Mouse (Mus musculus): ENCODE results near the gene Nhej1.

Nhej1 gene

DNA sequence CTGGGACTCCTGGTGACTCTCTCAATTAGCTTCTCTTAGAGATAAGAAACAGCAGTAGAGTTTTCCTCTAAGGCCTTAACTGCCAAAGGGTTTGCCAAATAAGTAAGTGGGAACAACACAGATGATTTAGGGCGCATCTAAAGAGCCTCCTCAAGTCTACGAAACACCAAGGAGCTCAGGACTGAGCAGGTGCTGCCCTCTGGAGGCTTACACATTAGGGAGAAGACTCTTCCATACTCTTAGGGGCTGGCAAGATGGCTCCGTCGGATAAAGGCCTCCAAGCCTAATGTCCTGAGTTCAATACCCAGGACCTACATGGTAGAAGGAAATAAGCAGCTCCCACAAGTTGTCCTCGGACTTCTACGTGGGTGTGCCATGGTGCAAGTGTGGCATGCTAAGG is 151.4 kb downstream of the Nhej1 start:
- DNase-seq (ENCODE audit: low spot score) = no peak

DNA sequence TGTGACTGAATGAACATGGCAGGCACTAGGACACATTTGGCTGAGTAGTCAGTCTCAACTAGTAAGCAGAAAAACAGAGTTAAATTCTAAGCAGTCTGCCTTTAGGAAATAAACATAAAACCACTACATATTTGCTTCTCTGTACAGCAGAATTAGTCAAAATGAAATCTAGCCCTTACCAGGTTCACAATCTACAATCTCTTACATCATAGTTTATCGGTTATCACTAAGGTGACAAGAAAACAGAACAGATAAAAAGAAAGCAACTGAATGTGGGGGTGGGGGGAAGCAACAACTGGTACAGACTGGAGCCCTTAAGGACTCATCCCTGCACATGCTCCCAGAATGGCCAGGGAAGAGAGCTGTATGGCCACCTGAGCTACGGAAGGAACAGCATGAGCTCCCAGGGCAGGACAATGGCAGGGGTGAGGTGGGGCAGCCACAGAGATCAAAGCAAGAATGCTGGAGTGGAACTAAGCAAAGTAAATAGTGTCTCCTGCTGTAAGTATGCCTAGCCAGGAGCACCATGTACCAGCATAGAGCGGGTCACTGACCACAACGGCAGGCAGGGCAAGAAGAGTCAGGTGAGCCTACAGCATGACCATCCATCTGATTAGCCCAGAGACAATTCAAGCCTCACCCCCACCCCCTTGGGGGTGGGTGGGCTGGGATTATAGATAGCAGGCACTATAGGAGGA is 153.5 kb downstream of the Nhej1 start:
- peak; percentile 15 for DNase-seq (ENCODE audit: low spot score)

DNA sequence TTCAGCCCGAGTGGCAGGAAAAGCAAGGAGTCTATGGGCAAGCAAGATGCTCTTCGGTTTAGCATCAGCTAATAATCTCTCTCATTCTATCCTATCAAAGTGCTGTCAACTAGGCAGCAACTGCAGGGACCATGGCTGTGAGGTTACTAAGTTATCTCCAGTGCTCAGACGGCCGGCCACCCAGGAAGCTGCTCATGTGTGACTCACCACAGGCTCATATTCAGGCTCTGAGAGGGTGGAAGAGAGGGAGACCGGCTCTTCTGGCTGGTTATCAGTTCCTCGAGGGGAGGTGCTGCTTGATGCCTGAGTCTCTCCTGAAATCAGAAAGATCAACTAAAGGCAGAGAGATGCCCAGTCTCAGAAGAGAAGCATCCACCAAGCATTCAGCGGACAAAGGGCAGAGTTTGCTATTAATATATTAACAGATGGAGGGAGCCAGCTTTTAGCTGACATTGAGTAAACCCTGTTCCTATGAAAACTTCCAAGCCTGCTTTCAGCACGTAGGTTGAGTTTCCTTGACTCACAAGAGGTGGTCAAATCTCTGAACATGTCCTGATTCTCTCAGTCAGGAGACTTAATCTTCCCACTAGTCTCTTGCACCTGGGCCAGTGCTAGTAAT is 156.9 kb downstream of the Nhej1 start:
- DNase-seq (ENCODE audit: low spot score) = no peak

DNA sequence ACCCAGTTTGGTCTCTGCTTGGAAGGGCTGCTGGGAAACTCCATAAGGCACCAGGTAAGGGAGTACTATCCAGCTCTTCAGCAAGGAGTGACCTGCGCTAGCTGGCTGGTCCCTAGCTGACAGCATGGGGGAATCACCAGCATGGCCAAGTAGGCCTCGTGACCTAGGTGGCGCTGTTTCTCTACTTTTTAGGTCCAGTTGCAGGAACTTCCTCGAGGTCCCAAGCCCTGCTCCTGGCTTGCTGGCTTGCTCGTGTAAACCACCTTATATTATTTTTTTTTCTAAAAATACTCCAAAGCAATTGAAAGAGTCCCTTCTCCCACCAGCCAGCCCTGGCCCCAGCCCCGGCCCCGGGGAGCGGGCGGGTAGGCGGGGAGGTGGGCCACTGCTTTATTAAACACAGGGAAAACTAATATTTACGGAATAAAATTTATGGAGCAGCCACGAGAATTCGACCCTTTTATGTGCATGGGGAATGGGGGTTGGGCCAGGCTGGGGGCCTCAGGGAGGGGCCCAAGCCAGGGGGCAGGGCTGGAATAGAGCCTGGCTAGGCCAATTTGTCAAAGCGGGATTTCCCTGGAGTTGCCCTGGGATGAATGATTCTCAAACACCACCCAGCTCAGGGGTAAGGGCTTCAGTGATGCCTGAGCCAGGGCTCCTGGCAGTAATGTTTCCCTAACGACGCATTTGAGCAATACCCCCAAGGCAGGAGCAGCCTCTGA is 160.3 kb downstream of the Nhej1 start:
- DNase-seq (ENCODE audit: low spot score) = peak; percentile 81

DNA sequence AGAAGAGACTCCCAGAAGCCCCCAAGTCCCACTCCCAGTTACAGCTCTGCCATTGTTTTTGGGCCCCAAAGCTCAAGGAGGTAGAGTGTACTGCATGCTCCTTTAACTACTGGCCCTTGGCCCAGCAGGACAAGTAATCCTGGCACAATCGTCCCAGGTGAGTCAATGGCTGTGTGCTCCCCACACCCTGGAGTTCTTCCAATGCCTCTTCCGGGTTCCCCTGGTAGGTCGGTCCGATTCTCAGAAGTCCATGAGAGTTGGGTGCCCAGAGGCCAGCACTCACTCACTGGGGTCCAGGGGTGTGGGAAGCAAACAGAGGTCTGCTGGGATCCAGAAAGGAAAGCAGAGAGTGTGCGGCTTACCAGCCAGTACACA is 162.2 kb downstream of the Nhej1 start:
- DNase-seq (ENCODE audit: low spot score) = no peak

DNA sequence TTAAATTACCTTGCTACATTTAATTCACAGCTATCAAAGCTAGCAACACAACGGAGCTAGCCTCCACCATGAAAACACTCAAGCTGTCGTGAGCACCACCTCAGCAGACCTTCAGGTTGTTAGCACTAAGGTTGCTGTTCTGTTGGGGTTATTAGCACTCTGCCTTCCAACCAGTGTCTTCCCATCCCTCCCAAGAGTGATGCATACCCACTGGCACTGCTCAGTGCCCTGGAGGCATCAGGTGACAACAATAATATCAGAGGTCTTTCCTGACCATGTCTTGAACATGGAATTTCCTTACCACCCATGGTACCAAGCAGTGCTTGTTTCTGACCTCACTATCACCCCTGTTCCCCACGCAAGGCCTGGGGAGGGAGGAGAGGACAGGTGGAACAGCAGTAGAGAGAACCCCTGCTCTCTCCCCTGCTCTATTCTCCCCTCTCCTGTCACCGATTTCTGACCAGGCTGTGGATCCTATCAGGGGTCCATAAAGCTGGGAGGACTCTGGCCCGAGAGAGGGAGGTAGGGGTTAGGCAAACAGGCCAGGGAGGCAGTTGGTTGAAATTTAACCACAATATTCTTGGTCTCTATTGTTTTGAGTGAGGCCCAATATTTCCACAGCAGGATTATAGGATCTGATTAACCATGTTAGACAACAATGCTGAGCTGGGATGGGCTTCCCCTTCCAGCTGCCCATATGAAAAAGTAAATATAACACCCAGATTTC is 162.7 kb downstream of the Nhej1 start:
- no peak for DNase-seq (ENCODE audit: low spot score)

DNA sequence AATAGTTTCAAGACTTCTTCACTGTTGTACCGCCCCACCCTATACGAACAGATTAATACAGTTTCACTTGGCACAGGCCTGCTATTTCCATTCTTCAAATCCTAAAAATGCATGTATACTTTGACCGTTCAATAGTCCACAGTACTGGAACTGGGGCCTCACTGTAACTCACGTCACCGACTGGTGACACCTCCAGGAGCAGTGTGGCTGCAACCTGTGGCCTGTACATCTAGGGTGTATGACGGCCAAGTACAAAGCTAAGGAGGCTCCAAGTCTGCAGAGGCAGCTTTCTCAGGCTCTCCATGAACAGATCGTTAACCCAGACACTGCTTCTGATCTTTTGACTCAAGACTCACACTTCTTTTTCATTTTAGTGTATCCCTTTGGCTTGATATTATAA is 163.3 kb downstream of the Nhej1 start:
- no peak for DNase-seq (ENCODE audit: low spot score)

DNA sequence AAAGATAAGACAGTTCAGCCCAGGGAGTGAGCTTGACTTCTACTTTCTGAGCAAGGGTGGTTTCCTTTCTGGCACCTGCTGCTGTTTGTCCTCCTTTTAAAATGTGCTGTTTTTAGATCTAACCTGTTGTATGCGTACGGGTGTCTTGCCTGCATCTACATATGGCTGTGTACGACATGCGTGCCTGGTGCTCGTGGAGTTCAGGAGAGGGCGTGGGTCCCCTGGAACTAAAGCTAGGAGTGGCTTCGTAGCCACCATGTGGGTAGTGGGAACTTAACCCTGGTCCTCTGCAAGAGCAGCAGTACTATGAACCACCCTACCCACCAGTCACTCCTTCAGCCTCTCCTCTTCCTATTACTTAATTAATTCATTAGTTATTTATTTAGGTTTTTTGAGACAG is 164.9 kb downstream of the Nhej1 start:
- DNase-seq (ENCODE audit: low spot score) = no peak

DNA sequence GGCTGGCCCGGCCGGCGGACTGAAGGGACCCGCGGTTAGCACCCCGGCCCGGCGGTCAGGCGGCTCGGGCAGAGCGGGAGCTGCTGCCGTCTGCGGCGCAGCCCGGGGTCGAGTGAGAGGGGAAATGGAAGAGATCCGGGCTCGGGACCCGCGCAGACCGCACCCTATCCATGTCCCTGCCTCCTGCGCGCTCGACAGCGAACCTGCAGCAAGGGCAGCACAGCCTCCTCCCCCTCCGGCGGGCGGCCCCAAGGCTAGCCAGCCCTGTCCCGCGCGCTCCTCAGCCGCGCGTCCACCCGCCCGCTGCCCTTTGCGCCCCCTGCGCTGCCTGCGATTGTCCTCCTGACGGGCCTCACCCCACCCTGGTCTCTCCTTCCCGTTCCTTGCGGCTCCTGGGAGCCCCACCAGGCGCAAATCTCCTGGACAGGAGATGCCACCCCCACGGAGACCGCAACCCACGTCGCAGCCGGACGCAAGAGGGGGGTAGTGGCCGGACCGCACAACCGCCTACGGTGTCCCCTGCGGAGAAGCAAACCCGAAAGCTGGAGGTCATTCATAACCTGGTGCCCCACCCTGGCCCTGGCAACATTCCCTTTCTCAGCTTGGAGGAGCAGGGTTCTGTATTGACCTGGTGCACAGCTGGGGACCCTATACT is 173.3 kb downstream of the Nhej1 start, which contains the start of gene Ihh:
Ihh (minus strand) TSS at position 117 of the 655 bp plus-strand sequence.
- DNase-seq (ENCODE audit: low spot score) = peak; percentile 68

DNA sequence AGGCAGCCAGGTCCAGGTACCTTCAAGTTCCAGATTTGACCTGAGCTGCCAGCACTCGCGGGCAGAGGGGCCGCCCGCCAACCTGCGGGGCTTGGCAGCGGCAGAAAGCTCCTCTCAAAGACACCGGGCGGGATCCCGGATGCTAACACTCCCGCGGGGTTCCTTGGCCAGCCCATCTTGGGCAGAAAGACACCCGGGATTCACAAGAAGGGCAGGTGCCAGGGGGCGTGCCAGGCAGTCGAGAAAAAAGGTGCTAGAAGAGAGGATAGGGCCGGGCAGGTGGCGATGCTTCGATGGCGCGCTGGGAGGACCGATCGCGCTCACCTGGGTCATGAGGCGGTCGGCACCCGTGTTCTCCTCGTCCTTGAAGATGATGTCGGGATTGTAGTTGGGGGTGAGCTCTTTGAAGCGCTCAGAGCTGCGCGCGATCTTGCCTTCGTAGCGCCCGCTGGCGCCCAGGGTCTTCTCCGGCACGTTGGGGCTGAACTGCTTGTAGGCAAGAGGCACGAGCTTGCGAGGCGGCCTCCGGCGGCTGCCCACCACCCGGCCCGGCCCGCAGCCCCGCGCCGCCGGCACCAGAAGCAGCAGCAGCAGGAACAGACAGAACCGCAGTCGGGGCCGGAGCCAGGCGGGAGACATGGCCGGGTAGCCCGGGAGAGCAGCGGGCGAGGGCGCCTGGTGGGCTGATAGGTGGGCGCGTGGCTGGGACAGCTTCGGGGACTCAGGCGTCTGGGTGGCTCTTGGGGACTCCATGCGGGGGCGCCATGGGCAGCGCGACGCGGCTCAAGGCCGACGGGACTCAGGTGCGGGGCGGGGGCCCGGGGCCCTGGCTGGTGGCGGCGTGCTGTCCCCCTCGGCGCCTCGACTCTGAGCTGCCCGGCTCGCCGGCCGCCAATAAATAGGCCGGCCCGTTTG is 174.2 kb downstream of the Nhej1 start:
- DNase-seq (ENCODE audit: low spot score) = peak; percentile 24

DNA sequence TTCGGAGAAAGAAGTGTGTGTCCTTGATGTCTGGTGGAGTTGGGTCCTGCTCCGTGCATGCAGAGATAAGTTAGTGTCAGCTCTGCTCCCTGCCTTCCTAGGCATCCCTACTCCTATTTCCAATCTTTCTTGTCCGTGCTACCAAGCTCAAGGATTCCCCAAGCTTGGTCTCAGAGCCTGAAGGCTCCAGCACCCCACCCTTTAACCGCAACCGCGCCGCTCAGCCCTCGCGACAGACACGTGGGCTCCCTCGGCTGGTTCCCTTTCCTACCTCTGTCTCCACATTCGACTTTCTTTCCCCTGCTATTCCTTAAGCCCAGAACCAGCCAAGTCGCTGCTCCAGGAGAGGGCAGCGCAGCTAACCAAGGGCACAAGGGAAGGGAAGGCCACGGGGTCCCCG is 174.9 kb downstream of the Nhej1 start:
- no peak for DNase-seq (ENCODE audit: low spot score)

DNA sequence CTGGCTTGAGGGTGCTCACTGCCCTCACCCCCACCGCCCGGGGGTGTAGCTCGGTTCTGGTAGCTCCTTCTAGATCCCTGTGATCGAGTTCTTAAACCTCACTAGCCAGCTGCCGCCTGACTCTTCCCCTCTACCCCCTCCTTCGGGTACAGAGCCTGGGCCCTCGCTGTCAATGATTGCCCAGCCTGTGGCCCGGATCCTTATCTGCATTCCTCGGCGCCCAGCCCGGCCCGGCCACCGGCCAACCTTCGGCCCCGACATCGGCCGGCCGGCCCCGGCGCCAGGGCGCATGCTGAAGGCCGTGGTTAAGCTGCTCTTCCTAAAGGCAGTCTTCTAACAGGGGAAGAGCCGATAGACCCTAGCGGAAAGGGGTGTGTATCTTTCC is 175.3 kb downstream of the Nhej1 start:
- DNase-seq (ENCODE audit: low spot score) = peak; percentile 60

DNA sequence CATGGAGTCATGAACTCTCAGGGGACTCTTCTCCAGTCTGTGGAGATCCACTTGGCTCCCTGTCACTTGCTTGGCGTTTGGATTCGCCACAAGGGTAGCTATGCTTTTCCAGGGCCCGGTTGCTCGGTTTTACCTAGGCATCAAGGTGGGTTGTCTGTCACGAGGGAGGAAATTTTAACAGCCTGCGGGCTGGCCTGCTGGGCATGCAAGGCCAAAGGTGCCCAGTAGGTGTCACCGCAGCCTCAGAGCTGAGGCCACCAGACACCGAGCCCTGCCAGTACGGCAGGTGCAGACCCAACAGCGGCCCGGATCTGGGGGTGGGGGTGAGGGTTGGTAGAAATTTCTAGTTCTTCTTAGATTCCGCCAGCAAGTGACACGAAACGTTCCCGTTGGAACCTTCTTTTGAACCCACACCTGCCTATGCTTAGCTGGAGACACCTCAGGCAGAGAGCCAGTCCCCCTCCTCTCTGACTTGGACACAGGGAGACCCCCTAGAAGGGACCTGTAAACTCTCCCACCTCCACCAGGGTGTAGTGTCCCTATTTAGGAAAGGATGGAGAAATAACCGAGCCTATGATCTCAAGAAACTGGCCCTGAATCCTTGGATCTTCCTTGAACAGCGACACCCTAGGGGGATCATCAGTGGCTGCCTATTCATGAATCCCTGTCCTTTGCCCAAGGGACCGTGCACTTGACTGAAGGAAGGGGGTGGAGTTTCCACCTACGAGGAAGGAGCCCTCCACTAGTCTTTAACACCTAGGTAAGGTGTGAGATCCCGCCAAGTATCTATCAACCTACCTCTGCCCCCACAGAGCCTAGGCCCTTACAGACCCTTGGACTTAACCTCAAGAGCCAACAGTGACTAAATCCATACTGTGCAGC is 176.0 kb downstream of the Nhej1 start:
- peak; percentile 74 for DNase-seq (ENCODE audit: low spot score)

DNA sequence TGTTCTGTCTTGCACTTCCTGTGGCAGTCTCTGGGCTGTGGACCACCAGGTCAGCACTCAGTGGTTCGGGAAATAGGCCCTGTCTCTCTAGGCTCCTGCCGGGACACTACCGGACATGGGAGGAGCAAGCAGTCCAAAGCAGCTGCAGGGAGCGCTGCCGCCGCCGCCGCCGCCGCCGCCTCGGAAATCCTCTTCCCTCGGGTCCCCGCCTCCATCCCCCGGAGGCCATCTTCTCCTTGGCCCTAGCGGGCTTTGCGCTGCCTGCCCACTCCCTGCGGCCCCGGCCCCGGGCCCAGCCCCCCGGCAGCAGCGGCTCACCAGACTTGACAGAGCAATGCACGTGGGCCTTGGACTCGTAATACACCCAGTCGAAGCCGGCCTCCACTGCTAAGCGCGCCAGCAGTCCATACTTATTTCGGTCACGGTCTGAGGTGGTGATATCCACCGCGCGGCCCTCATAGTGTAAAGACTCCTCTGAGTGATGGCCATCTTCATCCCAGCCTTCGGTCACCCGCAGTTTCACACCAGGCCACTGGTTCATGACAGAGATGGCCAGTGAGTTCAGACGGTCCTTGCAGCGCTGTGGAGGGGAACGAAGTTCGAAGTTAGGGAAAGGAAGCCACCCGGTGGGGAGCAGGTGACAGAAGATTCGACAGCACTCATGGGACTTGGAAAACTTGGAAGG is 176.9 kb downstream of the Nhej1 start:
- DNase-seq (ENCODE audit: low spot score) = peak; percentile 26

DNA sequence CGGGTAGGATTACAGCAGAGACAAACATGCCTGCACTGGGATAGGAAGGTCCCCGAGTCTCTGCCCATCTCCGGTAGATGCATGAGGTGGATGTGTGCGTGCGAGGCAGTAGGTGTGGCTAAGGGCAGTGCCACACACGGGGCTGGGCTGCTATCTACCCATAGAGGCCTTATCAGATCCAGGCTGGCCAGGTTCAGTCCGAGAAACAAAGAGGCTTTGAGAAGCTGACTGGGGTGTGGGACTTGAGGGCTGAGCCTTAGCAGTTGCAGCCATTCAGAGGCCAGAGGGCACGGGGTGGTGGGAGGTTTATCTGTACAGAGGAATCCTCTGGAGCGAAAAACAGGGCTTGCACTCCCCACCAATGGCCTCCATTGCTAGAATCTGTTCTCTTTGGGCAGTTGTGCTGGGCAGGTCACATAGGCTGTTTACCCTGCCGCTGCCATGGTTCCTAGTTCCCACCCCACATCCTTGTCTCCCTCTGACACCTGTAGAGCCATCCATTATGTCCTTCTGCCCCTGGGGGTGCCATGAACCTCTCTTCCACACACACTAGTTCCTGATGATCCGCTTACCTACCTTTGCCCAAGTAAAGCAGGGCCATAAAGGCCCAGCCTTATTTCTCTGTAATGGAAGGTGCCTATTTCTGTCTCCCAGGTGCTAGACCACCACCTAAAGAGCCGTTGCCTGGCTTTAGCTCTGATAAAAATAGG is 183.2 kb downstream of the Nhej1 start:
- DNase-seq (ENCODE audit: low spot score) = no peak

DNA sequence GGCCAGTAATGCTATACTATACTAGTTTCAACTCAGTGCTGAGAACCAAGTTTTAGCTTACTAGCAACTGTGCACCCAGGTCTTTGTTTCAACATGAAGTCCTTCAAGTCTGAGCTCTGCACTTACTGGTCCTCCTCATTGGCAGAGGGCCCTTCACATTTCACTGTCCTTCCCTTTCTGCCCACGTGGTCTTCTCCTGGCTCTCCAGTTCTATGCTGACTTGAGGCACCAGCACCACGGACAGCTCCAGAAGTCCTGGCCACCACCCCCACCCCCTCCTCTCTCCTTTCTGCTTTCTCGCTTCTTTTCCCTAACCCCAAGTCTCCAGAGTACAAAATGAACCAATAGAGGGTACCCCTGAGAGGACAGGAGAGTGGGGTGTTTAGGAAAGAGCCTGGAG is 185.2 kb downstream of the Nhej1 start:
- DNase-seq (ENCODE audit: low spot score) = no peak

DNA sequence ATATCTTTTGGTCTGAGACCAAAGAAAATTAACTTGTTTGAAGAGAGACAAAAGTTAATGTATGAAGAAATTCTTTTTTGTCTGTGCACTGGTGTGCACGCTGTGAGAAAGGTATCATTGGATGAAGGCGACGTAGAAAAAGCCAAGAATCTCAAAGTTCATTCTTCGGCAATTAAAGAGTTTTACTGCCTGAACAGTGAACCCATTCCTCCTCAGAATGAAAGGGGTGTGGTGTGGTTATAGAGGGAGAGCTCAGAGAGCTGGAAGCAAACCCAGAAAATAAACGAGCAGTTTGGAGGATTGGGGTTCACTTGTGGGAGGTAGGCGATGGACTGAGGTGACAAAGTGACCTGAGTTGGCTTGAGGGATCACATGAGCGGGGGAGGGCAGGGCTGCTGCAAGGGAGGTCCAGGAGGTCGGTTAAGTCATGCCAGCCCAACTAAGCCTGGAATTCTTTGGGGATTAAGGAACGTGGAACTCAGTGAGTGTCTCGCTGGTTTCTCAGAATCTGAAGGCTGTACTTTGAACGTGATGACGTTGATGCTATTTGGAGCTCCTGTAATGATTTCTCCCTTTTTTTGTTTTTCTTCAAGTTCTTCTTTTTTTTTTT is 188.7 kb downstream of the Nhej1 start:
- DNase-seq (ENCODE audit: low spot score) = no peak

DNA sequence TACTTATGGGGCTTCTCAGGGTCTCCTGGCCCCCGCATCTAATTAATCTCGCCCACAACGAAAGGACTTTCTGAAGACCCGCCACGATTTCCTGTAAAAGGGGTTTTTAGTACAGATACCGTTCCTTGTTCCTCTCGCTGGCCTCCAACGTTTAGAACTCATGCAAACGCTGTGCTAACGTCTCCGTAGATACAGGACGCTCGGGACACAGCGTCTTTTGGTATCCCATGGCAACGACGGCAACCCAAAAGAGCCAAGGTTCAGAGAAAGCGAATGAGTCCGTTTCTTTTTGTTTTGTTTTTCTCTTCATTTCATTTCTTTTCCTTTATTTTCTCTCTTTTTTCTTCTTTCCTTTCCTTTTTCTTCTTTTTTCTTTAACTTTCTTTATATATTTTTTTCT is 189.6 kb downstream of the Nhej1 start, which contains the start of gene Cfap65:
Cfap65 (minus strand) TSS at position 198 of the 400 bp plus-strand sequence.
- peak; percentile 39 for DNase-seq (ENCODE audit: low spot score)
